Comparison of ENCODE assay signal across 9 mouse cellular contexts in genomic region chr19:23134441-23135301, GRCm38 (mm10). TPM values are rescaled to one million over a fixed set of nuclear protein-coding genes. Genes with fewer than 3 reads are reported as not detected.
DNase-seq lines count a peak whose midpoint lies in the region; ATAC-seq and TF ChIP-seq lines count a peak whose summit lies in the region.
"Had no signal": no experiment of that assay in that cellular context is flagged by ENCODE, and none has a peak within 500 bp of the region (broad histone marks: within the 10 kb centered on the region; RNA-seq: fewer than 3 reads in every experiment).

No protein-coding gene starts in this region.

- 1% methylated on average over 47 of the region's 47 CpGs for WGBS in kidney, embryonic 14.5 days
- 1% methylated on average over 46 of the region's 47 CpGs for WGBS in liver, adult 2 months

- H3K27me3 ChIP-seq in kidney, embryonic 14.5 days (ENCODE audit: control insufficient read depth, insufficient read depth, low read length) = peaks cover 12% of the 10 kb centered on the region
- H3K27me3 ChIP-seq in liver, adult 2 months (ENCODE audit: control insufficient read depth, insufficient read depth, low read length) = no peaks in the 10 kb centered on the region

- peak; percentile 50 for ATAC-seq in kidney, embryonic 14.5 days (ENCODE audit: low FRiP score, low TSS enrichment)

- H3K36me3 ChIP-seq in kidney, embryonic 14.5 days (ENCODE audit: control insufficient read depth, insufficient read depth, low read length) = no peaks in the 10 kb centered on the region
- H3K36me3 ChIP-seq in liver, adult 2 months (ENCODE audit: control insufficient read depth, insufficient read depth, low read length) = no peaks in the 10 kb centered on the region

- peak overlapping the region; percentile 19 for H3K9ac ChIP-seq in kidney, embryonic 14.5 days (ENCODE audit: low read depth, low read length)
- H3K9ac ChIP-seq in liver, adult 2 months (ENCODE audit: low read depth, low read length) = peak overlapping the region; percentile 70

- peak; percentile 32 for TF ChIP-seq POLR2A in embryonic fibroblast, embryonic 13.5 days (IDR thresholded peaks at IDR 0.05; ENCODE audit: low read depth, low read length)
- TF ChIP-seq POLR2A in liver, adult 2 months (IDR thresholded peaks at IDR 0.05; ENCODE audit: extremely low read depth, insufficient read depth, low read length) = 0 out of 2 replicates have a peak, but pooled peaks have one; percentile 36

- H3K79me2 ChIP-seq in liver, adult 2 months (ENCODE audit: control insufficient read depth, insufficient read depth, low read length) = no peaks in the 10 kb centered on the region

- H3K27ac ChIP-seq in embryonic fibroblast, embryonic 13.5 days (ENCODE audit: insufficient read depth, low read length) = peak overlapping the region; percentile 93
- H3K27ac ChIP-seq in kidney, embryonic 14.5 days (ENCODE audit: low read depth, low read length) = no peak overlapping the region
- peak overlapping the region; percentile 99 for H3K27ac ChIP-seq in liver, adult 2 months (replicated peaks; ENCODE audit: insufficient read depth, low read depth, low read length)

- H3K4me2 ChIP-seq in kidney, embryonic 14.5 days (replicated peaks; ENCODE audit: low read depth, low read length) = peak overlapping the region; percentile 85

- no peak for TF ChIP-seq CTCF in embryonic fibroblast, embryonic 13.5 days (IDR thresholded peaks at IDR 0.05; ENCODE audit: borderline replicate concordance, insufficient read depth, low read length)
- no peak for TF ChIP-seq CTCF in liver, adult 2 months (IDR thresholded peaks at IDR 0.05; ENCODE audit: low read depth, low read length)

- peak overlapping the region; percentile 12 for H3K4me3 ChIP-seq in embryonic fibroblast, embryonic 13.5 days (ENCODE audit: insufficient read depth, low read length)
- H3K4me3 ChIP-seq in kidney, embryonic 14.5 days (ENCODE audit: low read length) = peak overlapping the region; percentile 39
- peak overlapping the region; percentile 58 for H3K4me3 ChIP-seq in liver, adult 2 months (ENCODE audit: insufficient read depth, low read depth, low read length)

- DNase-seq in 3134 (ENCODE audit: extremely low read depth, insufficient read length, low spot score) = peak; percentile 69
- DNase-seq in adrenal gland, postnatal 36 days = peak; percentile 92 to 95
- DNase-seq in heart, adult 9 months (ENCODE audit: low spot score in 2 of 2) = peak; percentile 97 to 99
- DNase-seq in liver, adult 2 months (ENCODE audit: extremely low read depth, low read depth, low spot score) = peak; percentile 91
- DNase-seq in monocyte, adult 2 months (ENCODE audit: low read depth in 1 of 2, low spot score in 2 of 2) = peak; percentile 74 to 82
- peak; percentile 24 to 50 for DNase-seq in spleen, postnatal 14 days (ENCODE audit: low spot score in 2 of 2)

- no peaks in the 10 kb centered on the region for H3K9me3 ChIP-seq in kidney, embryonic 14.5 days (ENCODE audit: control insufficient read depth, low read length)

- H3K4me1 ChIP-seq in embryonic fibroblast, embryonic 13.5 days (ENCODE audit: control insufficient read depth, insufficient read depth, low read length) = peaks cover 5% of the 10 kb centered on the region; the same call in 1 of the 2 replicates
- H3K4me1 ChIP-seq in kidney, embryonic 14.5 days (ENCODE audit: control insufficient read depth, insufficient read depth, low read length) = peaks cover 17% of the 10 kb centered on the region
- H3K4me1 ChIP-seq in liver, adult 2 months (ENCODE audit: control insufficient read depth, insufficient read depth, low read length) = peaks cover 17% of the 10 kb centered on the region

RNA-seq across cellular contexts. Expression of gene Klf9, which starts 6.4 kb away (rescaled TPM):
- 10 to 100 TPM; 79.4 to 87.7 TPM for total RNA-seq in adrenal gland, postnatal 36 days (2021)
- polyA plus RNA-seq in embryonic fibroblast, embryonic 13.5 days (2011; ENCODE audit: insufficient read length, low read depth, missing spikeins) = 42.2 and 45.2 TPM in 2 replicates
- 2.7 and 4.2 TPM in 2 replicates for polyA plus RNA-seq in kidney, embryonic 14.5 days (2014; fragmentation: Nextera tagmentation; extraction: Ambion mirVana)
- 75.0 and 81.6 TPM in 2 replicates for total RNA-seq in liver, adult 2 months (2014; rRNA removed)
- polyA plus RNA-seq in liver, adult 2 months (2012; rRNA removed) = 32.4 and 32.7 TPM in 2 replicates
- total RNA-seq: MEL had no signal

Comparison
In these comparisons a context has a peak if more than half of its experiments do, and no peak if none do; other contexts are left out.
1. DNase-seq: peak in every context shown above with its lines; median percentile 98 in heart, adult 9 months; 94 in adrenal gland, postnatal 36 days; 91 in liver, adult 2 months; 78 in monocyte, adult 2 months; 69 in 3134; 37 in spleen, postnatal 14 days.